ENCODE assay signal across 8 mouse cellular contexts in the genomic region with DNA sequence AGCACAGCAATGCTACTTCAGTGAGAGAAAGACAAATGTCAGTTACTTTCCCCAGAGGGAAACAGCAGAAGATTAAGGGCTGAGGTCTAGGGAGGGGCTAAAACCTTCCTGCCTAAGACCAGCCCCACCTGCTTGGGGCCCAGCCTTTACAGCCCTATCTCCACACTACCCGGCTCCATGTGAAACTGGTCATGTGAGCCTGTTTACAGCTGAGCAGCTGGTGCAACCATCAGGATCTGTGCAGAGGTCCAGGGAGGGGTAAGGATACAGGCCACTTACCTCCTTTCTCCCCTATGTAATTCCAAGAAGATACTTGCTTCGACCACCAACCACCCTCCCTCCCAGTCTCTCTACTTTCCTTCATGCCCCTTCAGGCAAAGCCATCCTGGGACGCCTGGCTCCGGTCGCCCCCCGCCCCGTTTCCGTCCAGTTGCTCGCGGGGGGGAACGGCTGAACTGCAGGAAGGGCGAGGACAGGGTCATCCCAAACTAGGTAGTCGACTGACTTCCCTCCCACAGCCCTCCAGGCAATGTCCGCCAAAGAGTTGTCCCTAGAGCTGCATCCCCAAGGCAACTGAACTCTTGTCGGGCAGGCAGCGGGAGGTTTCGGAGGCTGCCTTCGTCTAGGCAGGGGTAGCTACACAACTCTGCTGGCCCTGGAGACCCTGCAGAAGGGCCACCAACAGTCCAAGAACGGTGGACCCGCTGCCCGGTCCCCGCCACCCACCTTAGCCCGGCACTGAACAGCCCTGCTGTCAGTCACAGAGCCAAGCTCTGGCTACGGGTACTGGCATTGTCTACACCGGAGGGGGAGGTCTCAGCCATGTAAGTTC. TPM values are rescaled to one million over a fixed set of nuclear protein-coding genes. Genes with fewer than 3 reads are reported as not detected.
A peak's percentile ranks its signal among the peaks of the same experiment; 100 is the strongest.
DNase-seq lines count a peak whose midpoint lies in the region; ATAC-seq and TF ChIP-seq lines count a peak whose summit lies in the region.

No protein-coding gene starts in this region.

- H3K4me2 ChIP-seq in lung, postnatal 0 days (replicated peaks; ENCODE audit: low read depth, low read length) = peak overlapping the region; percentile 70

- H3K36me3 ChIP-seq in embryonic facial prominence, embryonic 10.5 days (replicated peaks) = no peaks in the 10 kb centered on the region
- no peaks in the 10 kb centered on the region for H3K36me3 ChIP-seq in heart, embryonic 10.5 days
- no peaks in the 10 kb centered on the region for H3K36me3 ChIP-seq in lung, postnatal 0 days (ENCODE audit: insufficient read depth, low read length)

- H3K9ac ChIP-seq in lung, postnatal 0 days (replicated peaks; ENCODE audit: low read depth) = peak overlapping the region; percentile 60

- peak; percentile 64 for ATAC-seq in CD4-positive, CD25-positive, alpha-beta regulatory T cell, adult 4 months
- peak; percentile 62 for ATAC-seq in lung, postnatal 0 days

- H3K27me3 ChIP-seq in embryonic facial prominence, embryonic 10.5 days (replicated peaks; ENCODE audit: low read depth, poor library complexity, severe bottlenecking) = 0 out of 2 replicates have a peak, but pooled peaks cover 6% of the 10 kb centered on the region
- no peaks in the 10 kb centered on the region for H3K27me3 ChIP-seq in heart, embryonic 10.5 days (ENCODE audit: insufficient read depth, poor library complexity, severe bottlenecking)
- no peaks in the 10 kb centered on the region for H3K27me3 ChIP-seq in lung, postnatal 0 days (replicated peaks; ENCODE audit: insufficient read depth, low read length)

- H3K27ac ChIP-seq in embryonic facial prominence, embryonic 10.5 days (replicated peaks) = peak overlapping the region; percentile 89
- H3K27ac ChIP-seq in heart, embryonic 10.5 days = peak overlapping the region; percentile 87
- peak overlapping the region; percentile 87 for H3K27ac ChIP-seq in lung, postnatal 0 days (ENCODE audit: low read length)

- no peaks in the 10 kb centered on the region for H3K9me3 ChIP-seq in embryonic facial prominence, embryonic 10.5 days
- no peaks in the 10 kb centered on the region for H3K9me3 ChIP-seq in heart, embryonic 10.5 days
- no peaks in the 10 kb centered on the region for H3K9me3 ChIP-seq in lung, postnatal 0 days (ENCODE audit: low read length)

- no peak for TF ChIP-seq EP300 in lung, postnatal 0 days (IDR thresholded peaks at IDR 0.05)

- peak overlapping the region; percentile 70 for H3K4me3 ChIP-seq in embryonic facial prominence, embryonic 10.5 days
- peak overlapping the region; percentile 75 for H3K4me3 ChIP-seq in heart, embryonic 10.5 days
- peak overlapping the region; percentile 56 for H3K4me3 ChIP-seq in lung, postnatal 0 days (ENCODE audit: low read depth, low read length)

- TF ChIP-seq CTCF in lung, postnatal 0 days (IDR thresholded peaks at IDR 0.05) = no peak

- 13% methylated on average over 25 of the region's 25 CpGs for WGBS in embryonic facial prominence, embryonic 10.5 days
- 20% methylated on average over 25 of the region's 25 CpGs for WGBS in heart, embryonic 10.5 days
- 20% methylated on average over 17 of the region's 25 CpGs for WGBS in lung, postnatal 0 days

- H3K4me1 ChIP-seq in embryonic facial prominence, embryonic 10.5 days = peaks cover 5% of the 10 kb centered on the region; the same call in 1 of the 2 replicates
- no peaks in the 10 kb centered on the region for H3K4me1 ChIP-seq in heart, embryonic 10.5 days
- H3K4me1 ChIP-seq in lung, postnatal 0 days (ENCODE audit: insufficient read depth, low read depth, low read length) = no peaks in the 10 kb centered on the region

- DNase-seq in adrenal gland, adult 8-10 months = peak; percentile 6
- DNase-seq in embryonic facial prominence, embryonic 10.5 days (ENCODE audit: low spot score) = peak; percentile 25
- peak; percentile 78 for DNase-seq in heart, embryonic 10.5 days (ENCODE audit: low spot score)
- DNase-seq in kidney, adult 8-10 months = peak; percentile 3 to 31
- DNase-seq in lung, postnatal 0 days (ENCODE audit: low spot score) = peak; percentile 34
- peak; percentile 8 for DNase-seq in retina, adult 2 months (ENCODE audit: low read depth, low spot score)
- peak; percentile 6 for DNase-seq in urinary bladder, postnatal 25 days (ENCODE audit: low spot score)

RNA-seq across cellular contexts. Expression of a gene that starts 0.6 kb away (rescaled TPM):
- polyA plus RNA-seq in CD4-positive, CD25-positive, alpha-beta regulatory T cell, adult 4 months (2017; shearing (Covaris generic)) = 10 to 100 TPM; 20.4 to 24.8 TPM
- total RNA-seq in adrenal gland, adult 8-10 months (2022) = 10 to 100 TPM; 16.2 to 21.2 (median 19.8) TPM
- polyA plus RNA-seq in embryonic facial prominence, embryonic 10.5 days (2016; fragmentation: Nextera tagmentation; extraction: Ambion mirVana) = 37.8 and 44.5 TPM in 2 replicates
- 40.6 and 45.2 TPM in 2 replicates for polyA plus RNA-seq in heart, embryonic 10.5 days (2016; fragmentation: Nextera tagmentation; extraction: Ambion mirVana)
- polyA plus RNA-seq in lung, postnatal 0 days (2015; fragmentation: Nextera tagmentation; extraction: Ambion mirVana) = 35.8 and 38.8 TPM in 2 replicates

Comparison
In these comparisons a context has a peak if more than half of its experiments do, and no peak if none do; other contexts are left out.
1. Peak in every context shown above with its lines: DNase-seq, ATAC-seq, H3K4me3 ChIP-seq and H3K27ac ChIP-seq.
2. DNase-seq: peak in every context shown above with its lines; median percentile 78 in heart, embryonic 10.5 days; 34 in lung, postnatal 0 days; 25 in embryonic facial prominence, embryonic 10.5 days; 17 in kidney, adult 8-10 months; 8 in retina, adult 2 months; 6 in adrenal gland, adult 8-10 months; 6 in urinary bladder, postnatal 25 days.